ENCODE assay signal across 10 mouse cellular contexts in the genomic region with DNA sequence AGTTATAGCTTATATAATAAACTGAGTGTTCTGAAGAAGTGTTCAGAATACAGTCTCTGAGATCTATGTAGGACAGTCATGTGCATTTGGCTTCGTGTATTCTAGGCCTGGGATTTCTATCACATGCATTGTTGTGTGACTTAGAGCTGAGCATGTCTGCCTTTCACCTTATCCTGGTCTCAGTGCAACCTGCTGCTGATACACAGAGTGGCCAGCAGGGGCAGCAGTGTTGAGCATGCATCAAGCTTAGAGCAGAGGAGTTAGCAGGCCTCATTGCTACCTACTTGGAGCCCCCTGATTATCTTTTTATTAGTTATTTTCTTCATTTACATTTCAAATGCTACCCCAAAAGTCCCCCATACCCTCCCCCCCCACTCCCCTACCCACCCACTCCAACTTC.
DNase-seq lines count a peak whose midpoint lies in the region; ATAC-seq and TF ChIP-seq lines count a peak whose summit lies in the region.
"Had no signal": no experiment of that assay in that cellular context is flagged by ENCODE, and none has a peak within 500 bp of the region (broad histone marks: within the 10 kb centered on the region; RNA-seq: fewer than 3 reads in every experiment).

No protein-coding gene starts in this region.

- no peaks in the 10 kb centered on the region for H3K4me1 ChIP-seq in heart, adult 2 months (ENCODE audit: control insufficient read depth, insufficient read depth, low read length)
- no peaks in the 10 kb centered on the region for H3K4me1 ChIP-seq in heart, embryonic 10.5 days
- H3K4me1 ChIP-seq in thymus, adult 2 months (replicated peaks; ENCODE audit: control insufficient read depth, insufficient read depth, low read length): no peaks in the 10 kb centered on the region
- H3K4me1 ChIP-seq in forebrain, embryonic 15.5 days: no peaks in the 10 kb centered on the region
- H3K4me1 ChIP-seq in midbrain, embryonic 10.5 days: no peaks in the 10 kb centered on the region

- peak; percentile 56 for TF ChIP-seq CTCF in heart, adult 2 months (IDR thresholded peaks at IDR 0.05)
- TF ChIP-seq CTCF in thymus, adult 2 months (IDR thresholded peaks at IDR 0.05; ENCODE audit: borderline replicate concordance, control insufficient read depth, extremely low read depth, insufficient read depth, low read length, poor library complexity): no peak

- no peak overlapping the region for H3K27ac ChIP-seq in heart, adult 2 months
- no peak overlapping the region for H3K27ac ChIP-seq in heart, embryonic 10.5 days
- no peak overlapping the region for H3K27ac ChIP-seq in thymus, adult 2 months (ENCODE audit: control insufficient read depth, insufficient read depth, low read length)
- H3K27ac ChIP-seq in forebrain, embryonic 15.5 days (replicated peaks): no peak overlapping the region
- no peak overlapping the region for H3K27ac ChIP-seq in midbrain, embryonic 10.5 days (replicated peaks)
- H3K27ac ChIP-seq: macrophage had no signal

- TF ChIP-seq EP300 in heart, adult 2 months (IDR thresholded peaks at IDR 0.05; ENCODE audit: insufficient read depth, low read depth, low read length): no peak

- WGBS in heart, adult 2 months: 35% methylated on average over 1 of the region's 1 CpGs
- 39% methylated on average over 1 of the region's 1 CpGs for WGBS in heart, embryonic 10.5 days
- 39% methylated on average over 1 of the region's 1 CpGs for whole genome bisulfite sequencing in thymus, adult 2 months
- WGBS in forebrain, embryonic 15.5 days: 42% methylated on average over 1 of the region's 1 CpGs
- 44% methylated on average over 1 of the region's 1 CpGs for WGBS in midbrain, embryonic 10.5 days

- H3K9me3 ChIP-seq in heart, embryonic 10.5 days: no peaks in the 10 kb centered on the region
- H3K9me3 ChIP-seq in forebrain, embryonic 15.5 days: no peaks in the 10 kb centered on the region
- H3K9me3 ChIP-seq in midbrain, embryonic 10.5 days (replicated peaks): no peaks in the 10 kb centered on the region

- intact Hi-C loops in heart, adult 2 months (cut with DNase I): no loop called here

- H3K4me2 ChIP-seq in forebrain, embryonic 15.5 days (replicated peaks): no peak overlapping the region

- no peaks in the 10 kb centered on the region for H3K79me2 ChIP-seq in heart, adult 2 months (replicated peaks; ENCODE audit: control insufficient read depth, insufficient read depth, low read length)

- DNase-seq in heart, adult 2 months: no peak
- no peak for DNase-seq in heart, embryonic 10.5 days (ENCODE audit: low spot score)
- DNase-seq in thymus, adult 2 months: peak; percentile 37
- no peak for DNase-seq in thymus, adult 18-20 months
- DNase-seq in induced T-regulatory cell, adult 2 months (ENCODE audit: low read depth): peak; percentile 45
- no peak for DNase-seq in ovary, postnatal 10 days (ENCODE audit: low spot score)
- DNase-seq in midbrain, embryonic 10.5 days (ENCODE audit: low spot score): no peak
- DNase-seq: kidney, adult 11 months had no signal

- no peak for TF ChIP-seq POLR2A in heart, adult 2 months (IDR thresholded peaks at IDR 0.05; ENCODE audit: insufficient read depth, low read depth, low read length)
- no peak for TF ChIP-seq POLR2A in thymus, adult 2 months (IDR thresholded peaks at IDR 0.05; ENCODE audit: control insufficient read depth, extremely low read depth, insufficient read depth, low read length, poor library complexity)

- H3K36me3 ChIP-seq in heart, adult 2 months (ENCODE audit: control insufficient read depth, insufficient read depth, low read length): no peaks in the 10 kb centered on the region
- H3K36me3 ChIP-seq in heart, embryonic 10.5 days: no peaks in the 10 kb centered on the region
- no peaks in the 10 kb centered on the region for H3K36me3 ChIP-seq in thymus, adult 2 months (ENCODE audit: control insufficient read depth, insufficient read depth, low read length)
- H3K36me3 ChIP-seq in forebrain, embryonic 15.5 days: no peaks in the 10 kb centered on the region
- H3K36me3 ChIP-seq in midbrain, embryonic 10.5 days: no peaks in the 10 kb centered on the region

- H3K27me3 ChIP-seq in heart, adult 2 months (ENCODE audit: control insufficient read depth, insufficient read depth, low read length): no peaks in the 10 kb centered on the region
- no peaks in the 10 kb centered on the region for H3K27me3 ChIP-seq in heart, embryonic 10.5 days (ENCODE audit: insufficient read depth, poor library complexity, severe bottlenecking)
- H3K27me3 ChIP-seq in thymus, adult 2 months (ENCODE audit: control insufficient read depth, insufficient read depth, low read length): no peaks in the 10 kb centered on the region
- no peaks in the 10 kb centered on the region for H3K27me3 ChIP-seq in forebrain, embryonic 15.5 days
- H3K27me3 ChIP-seq in midbrain, embryonic 10.5 days (ENCODE audit: low read depth, poor library complexity, severe bottlenecking): no peaks in the 10 kb centered on the region

- no peak overlapping the region for H3K4me3 ChIP-seq in heart, adult 2 months
- no peak overlapping the region for H3K4me3 ChIP-seq in heart, embryonic 10.5 days
- H3K4me3 ChIP-seq in thymus, adult 2 months (ENCODE audit: control insufficient read depth, insufficient read depth, low read length): no peak overlapping the region
- no peak overlapping the region for H3K4me3 ChIP-seq in forebrain, embryonic 15.5 days
- H3K4me3 ChIP-seq in midbrain, embryonic 10.5 days: no peak overlapping the region

- ATAC-seq in forebrain, embryonic 15.5 days (replicated peaks): no peak

- H3K9ac ChIP-seq in heart, adult 2 months (ENCODE audit: low read depth, low read length): no peak overlapping the region
- no peak overlapping the region for H3K9ac ChIP-seq in forebrain, embryonic 15.5 days (replicated peaks)

Comparison
In these comparisons a context has a peak if more than half of its experiments do, and no peak if none do; other contexts are left out.
1. DNase-seq: peak in thymus, adult 2 months (single experiment) and induced T-regulatory cell, adult 2 months (single experiment); none in heart, adult 2 months (0 of 2), heart, embryonic 10.5 days (single experiment), thymus, adult 18-20 months (0 of 2), ovary, postnatal 10 days (single experiment) and midbrain, embryonic 10.5 days (single experiment).